Mouse (Mus musculus) lung, postnatal 0 days (tissue): Measurements from ENCODE around the gene Kif3a.

Experiments
- CTCF ChIP-seq: IDR thresholded peaks from 2 replicates; pipeline ENCODE4 v1.5.1; 2016; ENCODE audit warnings: antibody characterized with exemption, mild to moderate bottlenecking
- EP300 ChIP-seq: IDR thresholded peaks from 2 replicates; pipeline ENCODE4 v1.6.1; 2016; ENCODE audit warnings: antibody characterized with exemption, mild to moderate bottlenecking, control low read depth

DNA sequence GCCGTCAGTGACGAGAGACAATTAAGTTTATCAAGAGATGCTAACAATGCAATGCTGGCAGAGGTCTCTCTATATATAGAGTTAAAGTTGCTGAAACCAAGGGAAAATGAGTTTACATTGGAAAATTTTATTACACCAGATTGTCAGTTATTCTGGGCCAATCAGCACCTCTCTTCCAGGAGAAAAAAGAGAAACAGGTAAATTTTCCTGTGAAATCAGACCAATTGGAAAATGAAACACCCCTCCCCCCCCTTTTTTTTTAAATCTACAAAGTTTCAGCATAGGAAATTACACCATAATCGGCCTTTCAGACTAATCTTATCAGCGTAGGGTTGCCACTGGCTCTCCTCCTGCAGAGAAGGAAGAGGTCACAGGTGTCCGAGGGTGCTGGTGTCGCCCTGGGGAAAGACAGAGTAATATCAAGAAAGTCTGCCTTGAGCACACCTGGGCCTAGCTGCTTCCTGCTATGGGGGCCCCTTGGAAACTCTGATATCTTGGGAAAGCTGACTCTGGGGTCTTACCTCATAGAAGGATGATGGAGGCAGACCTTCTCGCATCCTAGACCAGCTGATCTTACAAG, 51.5 kb downstream of the Kif3a start, which contains the start of gene Il4:
- no peak for TF ChIP-seq CTCF
- TF ChIP-seq EP300 = no peak
